Comparison of ENCODE assay signal across 8 mouse cellular contexts in genomic region chrX:36874178-36874696, GRCm38 (mm10). TPM values are rescaled to one million over a fixed set of nuclear protein-coding genes. Genes with fewer than 3 reads are reported as not detected.
DNase-seq lines count a peak whose midpoint lies in the region; ATAC-seq lines count a peak whose summit lies in the region.

No protein-coding gene starts in this region.

- H3K9me3 ChIP-seq in embryonic facial prominence, embryonic 14.5 days (ENCODE audit: control insufficient read depth, low read length): no peaks in the 10 kb centered on the region
- no peaks in the 10 kb centered on the region for H3K9me3 ChIP-seq in limb, embryonic 12.5 days
- H3K9me3 ChIP-seq in midbrain, embryonic 14.5 days (ENCODE audit: control insufficient read depth, low read length): no peaks in the 10 kb centered on the region

- H3K27me3 ChIP-seq in embryonic facial prominence, embryonic 14.5 days (replicated peaks; ENCODE audit: control insufficient read depth, insufficient read depth, low read length): no peaks in the 10 kb centered on the region; the same call in 1 of the 2 replicates
- H3K27me3 ChIP-seq in limb, embryonic 12.5 days: no peaks in the 10 kb centered on the region; the same call in 1 of the 2 replicates
- H3K27me3 ChIP-seq in midbrain, embryonic 14.5 days (ENCODE audit: control insufficient read depth, insufficient read depth, low read length): no peaks in the 10 kb centered on the region

- peak overlapping the region; percentile 79 for H3K27ac ChIP-seq in embryonic facial prominence, embryonic 14.5 days (replicated peaks; ENCODE audit: low read depth, low read length)
- H3K27ac ChIP-seq in limb, embryonic 12.5 days: peak overlapping the region; percentile 85
- H3K27ac ChIP-seq in midbrain, embryonic 14.5 days (replicated peaks; ENCODE audit: low read depth, low read length): peak overlapping the region; percentile 73

- H3K9ac ChIP-seq in embryonic facial prominence, embryonic 14.5 days (ENCODE audit: low read depth, low read length): peak overlapping the region; percentile 80
- peak overlapping the region; percentile 80 for H3K9ac ChIP-seq in limb, embryonic 12.5 days (replicated peaks)
- H3K9ac ChIP-seq in midbrain, embryonic 14.5 days (replicated peaks; ENCODE audit: low read length): peak overlapping the region; percentile 72

- 19% methylated on average over 9 of the region's 57 CpGs for WGBS in embryonic facial prominence, embryonic 14.5 days
- 20% methylated on average over 51 of the region's 57 CpGs for WGBS in limb, embryonic 12.5 days
- WGBS in midbrain, embryonic 14.5 days: 13% methylated on average over 57 of the region's 57 CpGs

- 0 out of 2 replicates have a peak, but pooled peaks cover 6% of the 10 kb centered on the region for H3K36me3 ChIP-seq in embryonic facial prominence, embryonic 14.5 days (ENCODE audit: control insufficient read depth, insufficient read depth, low read length)
- no peaks in the 10 kb centered on the region; the same call in 1 of the 2 replicates for H3K36me3 ChIP-seq in limb, embryonic 12.5 days
- H3K36me3 ChIP-seq in midbrain, embryonic 14.5 days (ENCODE audit: control insufficient read depth, insufficient read depth, low read length): no peaks in the 10 kb centered on the region

- no peaks in the 10 kb centered on the region for H3K4me1 ChIP-seq in embryonic facial prominence, embryonic 14.5 days (ENCODE audit: control insufficient read depth, insufficient read depth, low read length)
- H3K4me1 ChIP-seq in limb, embryonic 12.5 days (replicated peaks): no peaks in the 10 kb centered on the region; the same call in 1 of the 2 replicates
- H3K4me1 ChIP-seq in midbrain, embryonic 14.5 days (ENCODE audit: control insufficient read depth, insufficient read depth, low read length): 0 out of 2 replicates have a peak, but pooled peaks cover 4% of the 10 kb centered on the region

- H3K4me2 ChIP-seq in embryonic facial prominence, embryonic 14.5 days (ENCODE audit: low read depth, low read length): peak overlapping the region; percentile 55
- H3K4me2 ChIP-seq in limb, embryonic 12.5 days: peak overlapping the region; percentile 57
- peak overlapping the region; percentile 62 for H3K4me2 ChIP-seq in midbrain, embryonic 14.5 days (ENCODE audit: low read length)

- peak overlapping the region; percentile 62 for H3K4me3 ChIP-seq in embryonic facial prominence, embryonic 14.5 days (ENCODE audit: low read depth, low read length)
- peak overlapping the region; percentile 62 for H3K4me3 ChIP-seq in limb, embryonic 12.5 days (replicated peaks)
- H3K4me3 ChIP-seq in midbrain, embryonic 14.5 days (replicated peaks; ENCODE audit: low read depth, low read length): peak overlapping the region; percentile 61

- DNase-seq in 416B (ENCODE audit: low read depth): peak; percentile 85
- DNase-seq in adrenal gland, postnatal 4 days (ENCODE audit: low spot score in 2 of 2): peak; percentile 74 to 82
- DNase-seq in embryonic facial prominence, embryonic 14.5 days (ENCODE audit: low spot score): peak; percentile 90
- DNase-seq in heart, adult 8-10 months (ENCODE audit: low spot score): peak; percentile 81
- DNase-seq in kidney, adult 8-10 months: peak; percentile 88 to 93
- peak; percentile 91 for DNase-seq in midbrain, embryonic 14.5 days
- peak; percentile 79 for DNase-seq in spleen, adult 12 weeks (ENCODE audit: low spot score)

- ATAC-seq in embryonic facial prominence, embryonic 14.5 days (ENCODE audit: low read depth): peak; percentile 98
- ATAC-seq in limb, embryonic 12.5 days (ENCODE audit: insufficient number of reproducible peaks, insufficient read depth, low FRiP score, low TSS enrichment, low read depth): peak; percentile 93
- peak; percentile 96 for ATAC-seq in midbrain, embryonic 14.5 days (ENCODE audit: low FRiP score, low TSS enrichment)

RNA-seq across cellular contexts. Expression of gene C330007P06Rik, which starts 0.3 kb away (rescaled TPM):
- total RNA-seq in adrenal gland, postnatal 4 days (2021): 10 to 100 TPM; 39.2 to 41.0 TPM
- polyA plus RNA-seq in embryonic facial prominence, embryonic 14.5 days (2014; fragmentation: Nextera tagmentation; extraction: Ambion mirVana): 31.9 and 33.9 TPM in 2 replicates
- 10 to 100 TPM; 14.4 to 16.6 (median 15.4) TPM for total RNA-seq in heart, adult 8-10 months (2022)
- polyA plus RNA-seq in limb, embryonic 12.5 days (2016; fragmentation: Nextera tagmentation; extraction: Ambion mirVana): 32.9 and 33.2 TPM in 2 replicates
- 15.7 and 23.0 TPM in 2 replicates for polyA plus RNA-seq in midbrain, embryonic 14.5 days (2014; fragmentation: Nextera tagmentation; extraction: Ambion mirVana)

RNA-seq across cellular contexts. Expression of gene Ube2a, which starts 0.5 kb away (rescaled TPM):
- 10 to 100 TPM; 47.9 to 52.3 TPM for total RNA-seq in adrenal gland, postnatal 4 days (2021)
- 124 and 125 TPM in 2 replicates for polyA plus RNA-seq in embryonic facial prominence, embryonic 14.5 days (2014; fragmentation: Nextera tagmentation; extraction: Ambion mirVana)
- 10 to 100 TPM; 61.7 to 72.1 (median 66.5) TPM for total RNA-seq in heart, adult 8-10 months (2022)
- polyA plus RNA-seq in limb, embryonic 12.5 days (2016; fragmentation: Nextera tagmentation; extraction: Ambion mirVana): 123 and 124 TPM in 2 replicates
- polyA plus RNA-seq in midbrain, embryonic 14.5 days (2014; fragmentation: Nextera tagmentation; extraction: Ambion mirVana): 130 and 132 TPM in 2 replicates

RNA-seq across cellular contexts. Expression of gene Nkrf, which starts 28.5 kb away (rescaled TPM):
- 1 to 10 TPM; 7.8 to 8.4 TPM for total RNA-seq in adrenal gland, postnatal 4 days (2021)
- polyA plus RNA-seq in embryonic facial prominence, embryonic 14.5 days (2014; fragmentation: Nextera tagmentation; extraction: Ambion mirVana): 2.6 and 2.7 TPM in 2 replicates
- total RNA-seq in heart, adult 8-10 months (2022): 1 to 10 TPM; 3.2 to 4.2 (median 3.5) TPM
- polyA plus RNA-seq in limb, embryonic 12.5 days (2016; fragmentation: Nextera tagmentation; extraction: Ambion mirVana): 1.2 and 1.4 TPM in 2 replicates
- 17.5 and 20.0 TPM in 2 replicates for polyA plus RNA-seq in midbrain, embryonic 14.5 days (2014; fragmentation: Nextera tagmentation; extraction: Ambion mirVana)

Comparison
In these comparisons a context has a peak if more than half of its experiments do, and no peak if none do; other contexts are left out.
1. Peak in every context shown above with its lines: DNase-seq, ATAC-seq, H3K4me3 ChIP-seq and H3K27ac ChIP-seq.